Mouse (Mus musculus) brain, embryonic 14.5 days (tissue): ENCODE measurements at regions not wholly inside any gene's neighbourhood (a gene's known extent, or its start where the extent isn't known, plus 50 kb on each side); places are given as distances from the start of the nearest gene placed in this dataset.

Experiments
- CTCF ChIP-seq: fragments of 200-500 bp; IDR thresholded peaks from 2 replicates; pipeline ENCODE4 v1.5.1; 2012; ENCODE audit warnings: inconsistent platforms, mild to moderate bottlenecking, moderate library complexity, borderline replicate concordance; ENCODE audit not compliant: insufficient read depth, insufficient read length; ENCODE audit errors: extremely low read depth
- POLR2A ChIP-seq: fragments of 200-500 bp; IDR thresholded peaks from 2 replicates; pipeline ENCODE4 v1.6.1; 2012; ENCODE audit warnings: mild to moderate bottlenecking, inconsistent platforms, borderline replicate concordance; ENCODE audit not compliant: poor library complexity, insufficient read depth, insufficient read length, severe bottlenecking; ENCODE audit errors: extremely low read depth

GRCm38 (mm10) chr3:98990801-98991200, 97.8 kb upstream of the Hao2 start:
- TF ChIP-seq CTCF (no peak), POLR2A (no peak)
